Mouse (Mus musculus) midbrain, embryonic 15.5 days (tissue): ENCODE measurements around the gene Sem1. TPM values are rescaled to one million over a fixed set of nuclear protein-coding genes. Genes with fewer than 3 reads are reported as not detected.

Source experiments
- ATAC-seq: fragments of 200-750 bp; cut with Nextera tagmentation; replicated peaks from 2 replicates; pipeline ENCODE4 v1.8.0; 2017; ENCODE audit warnings: moderate TSS enrichment
- H3K27ac ChIP-seq: fragments of 300-500 bp; sonication (generic); 2 replicates; pipeline ENCODE4 v1.5.1; 2015; ENCODE audit warnings: mild to moderate bottlenecking, inconsistent platforms
- H3K27me3 ChIP-seq: fragments of 300-500 bp; sonication (generic); replicated peaks from 2 replicates; pipeline ENCODE4 v1.6.1; 2015; ENCODE audit warnings: inconsistent platforms
- H3K36me3 ChIP-seq: fragments of 300-500 bp; sonication (generic); replicated peaks from 2 replicates; pipeline ENCODE4 v1.6.1; 2015; ENCODE audit warnings: inconsistent platforms
- H3K4me1 ChIP-seq: fragments of 300-500 bp; sonication (generic); 2 replicates; pipeline ENCODE4 v1.6.1; 2015; ENCODE audit warnings: inconsistent platforms
- H3K4me2 ChIP-seq: fragments of 300-500 bp; sonication (generic); 2 replicates; pipeline ENCODE4 v1.6.1; 2015; ENCODE audit warnings: inconsistent platforms, mild to moderate bottlenecking, moderate library complexity
- H3K4me3 ChIP-seq: fragments of 300-500 bp; sonication (generic); 2 replicates; pipeline ENCODE4 v1.5.1; 2015; ENCODE audit warnings: mild to moderate bottlenecking, inconsistent platforms
- H3K9ac ChIP-seq: fragments of 300-500 bp; sonication (generic); 2 replicates; pipeline ENCODE4 v1.6.1; 2015; ENCODE audit warnings: mild to moderate bottlenecking, inconsistent platforms
- H3K9me3 ChIP-seq: fragments of 300-500 bp; sonication (generic); 2 replicates; pipeline ENCODE4 v1.6.1; 2016; ENCODE audit warnings: inconsistent platforms
- WGBS: fragments of 180-500 bp; shearing (Covaris S2); methylation state at CpG from one replicate; pipeline ENCODE4 v1.1.7; 2015; ENCODE audit warnings: mixed read lengths; 5-methylcytosine and 5-hydroxymethylcytosine counted together
- polyA plus RNA-seq: library from polyadenylated mRNA; unstranded; fragments of >200 nt; fragmentation: Nextera tagmentation; extraction: Ambion mirVana; gene quantifications from 2 replicates; pipeline ENCODE4 v1.2.1, GENCODE M21; 2015

The Sem1 gene
- 131 and 134 TPM in 2 replicates for polyA plus RNA-seq

GRCm38 (mm10) chr6:6578304-6579149, at the start of gene Sem1:
Gene Sem1, minus strand, starts transcription at chr6:6578663.
- H3K9ac ChIP-seq, result peak within 1 kb of the TSS; percentile 100
- H3K27me3 ChIP-seq, result no peaks in the 10 kb centered on the region
- H3K4me1 ChIP-seq, result peaks cover 19% of the 10 kb centered on the region
- H3K27ac ChIP-seq, result peak within 1 kb of the TSS; percentile 89
- 0 out of 2 replicates have a peak, but pooled peaks cover 3% of the 10 kb centered on the region for H3K36me3 ChIP-seq
- H3K4me2 ChIP-seq, result peak within 1 kb of the TSS; percentile 64
- H3K9me3 ChIP-seq, result no peaks in the 10 kb centered on the region
- peak within 1 kb of the TSS; percentile 98 for H3K4me3 ChIP-seq
- 1% methylated on average over 59 of the region's 59 CpGs for WGBS
- peak; percentile 99 for ATAC-seq

GRCm38 (mm10) chr6:6622846-6623749, 44.6 kb upstream of the Sem1 start:
- Histone ChIP-seq H3K9ac (no peak overlapping the region), H3K9me3 (no peaks in the 10 kb centered on the region), H3K36me3 (no peaks in the 10 kb centered on the region), H3K27ac (no peak overlapping the region), H3K4me3 (no peak overlapping the region), H3K27me3 (no peaks in the 10 kb centered on the region), H3K4me2 (no peak overlapping the region), H3K4me1 (0 out of 2 replicates have a peak, but pooled peaks cover 3% of the 10 kb centered on the region)
- 54% methylated on average over 16 of the region's 16 CpGs for WGBS
- ATAC-seq, result no peak

GRCm38 (mm10) chr6:6603561-6604544, 25.4 kb upstream of the Sem1 start:
- no peaks in the 10 kb centered on the region for H3K9me3 ChIP-seq
- peak; percentile 69; the same call in 1 of the 2 replicates for ATAC-seq
- H3K4me3 ChIP-seq, result no peak overlapping the region
- no peaks in the 10 kb centered on the region for H3K27me3 ChIP-seq
- H3K9ac ChIP-seq, result no peak overlapping the region
- no peaks in the 10 kb centered on the region for H3K36me3 ChIP-seq
- 25% methylated on average over 8 of the region's 8 CpGs for WGBS
- peaks cover 9% of the 10 kb centered on the region; the same call in 1 of the 2 replicates for H3K4me1 ChIP-seq
- H3K27ac ChIP-seq, result no peak overlapping the region
- H3K4me2 ChIP-seq, result peak overlapping the region; percentile 15

- Histone ChIP-seq H3K9me3 (no peaks in the 10 kb centered on the region), H3K27me3 (no peaks in the 10 kb centered on the region), H3K9ac (no peak overlapping the region), H3K4me1 (no peaks in the 10 kb centered on the region), H3K36me3 (no peaks in the 10 kb centered on the region), H3K27ac (no peak overlapping the region), H3K4me3 (no peak overlapping the region), H3K4me2 (no peak overlapping the region)
- WGBS, result 83% methylated on average over 2 of the region's 2 CpGs
- ATAC-seq, result no peak
These were observed 7.8 kb upstream of the Sem1 start for GRCm38 (mm10) chr6:6586313-6586712.

GRCm38 (mm10) chr6:6581849-6582248, 3.4 kb upstream of the Sem1 start:
- WGBS, result 84% methylated on average over 2 of the region's 2 CpGs

GRCm38 (mm10) chr6:6577741-6578284, 650 bp downstream of the Sem1 start:
- Histone ChIP-seq H3K9me3 (no peaks in the 10 kb centered on the region), H3K9ac (peak overlapping the region; percentile 100), H3K27ac (peak overlapping the region; percentile 89), H3K27me3 (no peaks in the 10 kb centered on the region), H3K36me3 (0 out of 2 replicates have a peak, but pooled peaks cover 3% of the 10 kb centered on the region), H3K4me1 (peaks cover 19% of the 10 kb centered on the region), H3K4me3 (peak overlapping the region; percentile 98), H3K4me2 (peak overlapping the region; percentile 64)
- ATAC-seq, result peak; percentile 80
- WGBS, result 3% methylated on average over 17 of the region's 17 CpGs

More at GRCm38 (mm10) chr6:6581849-6582248, 3.4 kb upstream of the Sem1 start:
- Histone ChIP-seq H3K4me3 (no peak overlapping the region), H3K4me2 (no peak overlapping the region), H3K4me1 (peaks cover 8% of the 10 kb centered on the region), H3K9me3 (no peaks in the 10 kb centered on the region), H3K36me3 (no peaks in the 10 kb centered on the region), H3K27ac (no peak overlapping the region), H3K27me3 (no peaks in the 10 kb centered on the region), H3K9ac (no peak overlapping the region)
- no peak for ATAC-seq

- no peaks in the 10 kb centered on the region for H3K27me3 ChIP-seq
- 0 out of 2 replicates have a peak, but pooled peaks cover 3% of the 10 kb centered on the region for H3K36me3 ChIP-seq
- H3K27ac ChIP-seq, result no peak overlapping the region
- 70% methylated on average over 3 of the region's 3 CpGs for WGBS
- H3K4me3 ChIP-seq, result peak overlapping the region; percentile 98
- no peak for ATAC-seq
- peak overlapping the region; percentile 64 for H3K4me2 ChIP-seq
- H3K4me1 ChIP-seq, result peaks cover 21% of the 10 kb centered on the region
- peak overlapping the region; percentile 100 for H3K9ac ChIP-seq
- no peaks in the 10 kb centered on the region for H3K9me3 ChIP-seq
These were observed 1.2 kb downstream of the Sem1 start for GRCm38 (mm10) chr6:6577291-6577690.

- H3K4me2 ChIP-seq, result no peak overlapping the region
- H3K9ac ChIP-seq, result no peak overlapping the region
- peaks cover 21% of the 10 kb centered on the region for H3K4me1 ChIP-seq
- H3K9me3 ChIP-seq, result no peaks in the 10 kb centered on the region
- H3K27me3 ChIP-seq, result no peaks in the 10 kb centered on the region
- 0 out of 2 replicates have a peak, but pooled peaks cover 3% of the 10 kb centered on the region for H3K36me3 ChIP-seq
- H3K4me3 ChIP-seq, result no peak overlapping the region
- 93% methylated on average over 4 of the region's 4 CpGs for WGBS
- H3K27ac ChIP-seq, result no peak overlapping the region
- no peak for ATAC-seq
These were observed 2.7 kb downstream of the Sem1 start for GRCm38 (mm10) chr6:6575796-6576195.

- Histone ChIP-seq H3K9ac (no peak overlapping the region), H3K4me3 (no peak overlapping the region), H3K4me1 (0 out of 2 replicates have a peak, but pooled peaks cover 2% of the 10 kb centered on the region), H3K27ac (no peak overlapping the region), H3K27me3 (no peaks in the 10 kb centered on the region), H3K9me3 (no peaks in the 10 kb centered on the region), H3K4me2 (no peak overlapping the region), H3K36me3 (no peaks in the 10 kb centered on the region)
- 77% methylated on average over 3 of the region's 3 CpGs for WGBS
- ATAC-seq, result no peak
These were observed 10.0 kb downstream of the Sem1 start for GRCm38 (mm10) chr6:6568436-6568835.

GRCm38 (mm10) chr6:6563691-6564090, 14.8 kb downstream of the Sem1 start:
- no peak overlapping the region for H3K9ac ChIP-seq
- H3K4me1 ChIP-seq, result no peaks in the 10 kb centered on the region
- H3K27ac ChIP-seq, result no peak overlapping the region
- no peaks in the 10 kb centered on the region for H3K36me3 ChIP-seq
- WGBS, result 89% methylated on average over 5 of the region's 5 CpGs
- no peak overlapping the region for H3K4me3 ChIP-seq
- no peaks in the 10 kb centered on the region for H3K27me3 ChIP-seq
- no peak for ATAC-seq
- no peaks in the 10 kb centered on the region for H3K9me3 ChIP-seq
- no peak overlapping the region for H3K4me2 ChIP-seq

- H3K9ac ChIP-seq, result no peak overlapping the region
- no peak for ATAC-seq
- H3K27ac ChIP-seq, result no peak overlapping the region
- 67% methylated on average over 5 of the region's 5 CpGs for WGBS
- H3K9me3 ChIP-seq, result no peaks in the 10 kb centered on the region
- no peaks in the 10 kb centered on the region for H3K36me3 ChIP-seq
- H3K4me1 ChIP-seq, result no peaks in the 10 kb centered on the region
- H3K4me3 ChIP-seq, result no peak overlapping the region
- no peak overlapping the region for H3K4me2 ChIP-seq
- no peaks in the 10 kb centered on the region for H3K27me3 ChIP-seq
These were observed 15.7 kb downstream of the Sem1 start for GRCm38 (mm10) chr6:6562716-6563115.
